Mouse (Mus musculus): ENCODE results near the gene Cmas. TPM values are rescaled to one million over a fixed set of nuclear protein-coding genes. Genes with fewer than 3 reads are reported as not detected.
A peak's percentile ranks its signal among the peaks of the same experiment; 100 is the strongest.

Cmas gene
- total RNA-seq, 2 experiments from 2014 or later = 98.0 to 106 TPM

DNA sequence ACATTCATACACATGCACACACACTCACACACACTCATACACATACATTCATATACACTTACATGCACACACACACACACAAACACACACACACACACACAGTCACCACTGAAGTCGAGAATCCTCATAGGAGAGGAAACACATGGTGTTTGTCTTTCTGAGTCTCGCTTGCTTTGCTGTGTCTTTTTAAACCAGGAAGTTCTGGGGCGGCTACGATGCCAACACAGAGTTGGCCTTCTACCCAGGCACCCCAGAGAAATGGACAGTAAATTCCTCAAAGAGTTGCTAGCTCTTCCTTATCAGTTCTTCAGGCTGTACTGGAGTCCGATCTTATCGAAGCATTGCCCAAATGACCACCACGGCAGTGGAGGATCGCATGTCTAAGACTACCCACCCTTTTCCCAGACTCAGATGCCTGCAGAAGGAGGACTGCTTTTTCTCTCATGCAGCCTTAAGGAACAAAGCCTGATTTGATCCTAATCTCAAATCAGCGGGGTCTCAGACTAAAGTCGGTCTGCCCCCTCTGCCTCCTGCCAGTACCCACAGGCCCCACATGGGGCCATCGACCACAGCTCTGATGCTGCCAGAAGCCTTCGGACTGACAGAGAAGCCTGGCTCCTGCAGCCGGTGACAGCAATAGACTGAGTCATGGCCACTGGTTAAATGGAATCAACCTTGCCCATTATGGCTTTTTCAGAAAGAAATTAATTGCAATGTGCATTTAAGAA lies 35.9 kb downstream of the Cmas start:
- no peak for DNase-seq (ENCODE audit: low spot score in 2 of 2)

DNA sequence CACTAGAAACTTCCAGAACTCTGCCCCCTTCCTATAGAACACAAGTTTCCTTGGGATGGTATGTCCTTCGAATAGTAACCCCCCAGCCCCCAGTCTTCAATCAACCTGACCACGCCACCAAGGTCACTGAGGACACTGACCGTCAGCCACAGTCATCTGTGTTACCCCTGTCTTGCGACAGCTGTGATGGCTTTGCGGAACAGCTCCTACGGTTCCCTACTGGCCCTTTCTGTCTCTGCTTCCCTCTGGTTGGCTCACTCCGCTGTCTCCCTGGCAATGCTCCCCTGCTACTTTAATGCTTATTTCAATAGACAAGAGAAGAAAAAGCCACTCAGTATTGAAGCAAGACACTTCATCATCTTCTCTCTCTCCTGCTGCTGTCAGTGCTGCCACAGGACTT lies 37.0 kb downstream of the Cmas start:
- DNase-seq (ENCODE audit: low spot score in 2 of 2) = no peak

DNA sequence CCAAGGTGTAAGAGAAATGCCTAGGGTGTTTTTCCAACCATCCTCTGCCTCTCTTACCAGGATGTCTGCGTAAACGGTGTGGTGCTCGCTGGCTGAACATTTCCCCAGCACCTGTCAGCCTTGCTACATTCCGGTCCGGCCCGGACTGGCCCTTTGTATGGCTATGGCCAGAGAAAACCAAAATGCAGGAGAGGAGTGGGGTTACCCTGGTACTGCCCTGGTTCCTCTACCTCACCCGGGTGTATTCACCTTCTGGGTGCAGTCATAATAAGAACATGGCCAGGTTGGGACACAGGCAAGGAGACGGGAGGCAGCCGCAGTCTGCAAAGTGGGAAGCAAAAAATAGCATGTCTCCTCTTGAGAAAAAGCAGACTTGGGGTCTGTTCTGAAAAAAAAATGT lies 38.6 kb downstream of the Cmas start:
- DNase-seq (ENCODE audit: low spot score in 2 of 2) = no peak

DNA sequence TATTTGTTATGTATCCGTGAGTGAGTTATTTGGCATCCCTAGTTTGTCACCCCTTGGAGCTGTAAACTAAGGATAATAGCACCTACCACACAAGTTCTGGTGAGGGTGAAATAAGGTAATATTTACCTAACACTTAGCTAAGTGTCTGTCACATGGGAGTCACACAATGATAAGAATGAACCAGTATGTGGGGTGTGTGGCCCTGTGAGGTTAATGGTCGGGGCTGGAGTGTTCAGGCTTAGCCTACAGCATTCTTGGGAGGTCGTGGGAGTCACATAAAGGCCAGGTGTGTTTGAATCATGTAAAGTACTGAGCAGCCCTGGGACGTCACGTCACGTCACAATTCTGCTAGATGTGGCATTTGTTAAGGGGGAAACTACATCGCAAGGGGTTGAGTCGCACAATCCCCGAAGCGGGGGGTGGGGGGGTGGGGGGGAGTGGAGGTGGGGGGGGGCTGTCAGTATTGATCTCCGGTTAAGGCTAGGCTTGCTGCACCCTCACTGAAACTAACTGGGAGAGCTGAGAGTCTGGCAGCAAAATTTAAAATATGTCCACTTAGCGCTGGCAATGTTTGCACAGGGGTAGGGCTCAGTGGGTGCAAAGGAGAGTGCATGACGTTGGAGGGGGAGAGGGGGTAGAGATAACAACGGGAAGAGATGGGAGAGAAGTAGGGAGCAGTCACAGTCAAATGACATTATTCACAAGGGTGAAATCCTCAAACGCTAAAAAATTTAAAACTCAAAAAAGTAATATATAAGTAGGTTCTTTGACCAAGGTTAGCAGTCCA lies 39.4 kb downstream of the Cmas start:
- no peak for DNase-seq (ENCODE audit: low spot score in 2 of 2)

DNA sequence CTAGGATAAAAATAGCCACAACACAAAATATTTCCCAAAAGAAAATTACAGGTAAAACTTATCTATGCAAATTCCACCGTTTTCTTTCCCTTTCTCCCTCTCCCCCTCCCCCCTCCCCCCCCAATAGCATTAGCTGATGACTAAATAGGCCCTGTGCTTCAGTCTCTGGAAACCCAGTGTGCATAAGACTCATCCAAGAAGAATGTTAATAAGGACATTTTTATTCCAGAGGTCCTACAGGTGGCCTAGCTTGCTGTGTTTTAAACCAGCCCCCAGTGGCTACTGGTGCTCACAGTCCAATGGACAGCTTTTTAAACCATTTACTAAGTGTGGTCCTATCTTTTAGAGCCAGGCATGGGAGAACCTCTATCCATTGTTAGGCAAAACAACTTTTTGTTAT lies 41.5 kb downstream of the Cmas start:
- no peak for DNase-seq (ENCODE audit: low spot score in 2 of 2)

DNA sequence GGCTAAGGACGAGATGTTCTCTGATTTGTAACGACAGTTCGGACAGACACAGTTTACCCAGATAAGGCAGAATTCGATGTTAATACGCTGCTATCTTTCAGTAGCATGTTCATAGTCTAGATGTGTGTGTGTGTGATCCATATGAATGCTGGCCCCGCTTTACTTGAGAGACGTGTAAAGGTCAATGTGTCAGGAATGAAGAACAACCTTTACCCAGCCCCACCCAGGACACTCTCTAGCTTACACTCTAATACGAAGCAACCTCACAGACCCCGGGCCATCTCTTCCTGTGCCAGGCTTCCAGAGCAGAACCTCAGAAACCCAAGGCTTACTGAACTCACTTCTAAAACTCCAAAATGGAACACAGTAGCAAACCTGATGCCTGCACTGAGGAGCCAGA lies 42.4 kb downstream of the Cmas start:
- DNase-seq (ENCODE audit: low spot score in 2 of 2) = no peak

DNA sequence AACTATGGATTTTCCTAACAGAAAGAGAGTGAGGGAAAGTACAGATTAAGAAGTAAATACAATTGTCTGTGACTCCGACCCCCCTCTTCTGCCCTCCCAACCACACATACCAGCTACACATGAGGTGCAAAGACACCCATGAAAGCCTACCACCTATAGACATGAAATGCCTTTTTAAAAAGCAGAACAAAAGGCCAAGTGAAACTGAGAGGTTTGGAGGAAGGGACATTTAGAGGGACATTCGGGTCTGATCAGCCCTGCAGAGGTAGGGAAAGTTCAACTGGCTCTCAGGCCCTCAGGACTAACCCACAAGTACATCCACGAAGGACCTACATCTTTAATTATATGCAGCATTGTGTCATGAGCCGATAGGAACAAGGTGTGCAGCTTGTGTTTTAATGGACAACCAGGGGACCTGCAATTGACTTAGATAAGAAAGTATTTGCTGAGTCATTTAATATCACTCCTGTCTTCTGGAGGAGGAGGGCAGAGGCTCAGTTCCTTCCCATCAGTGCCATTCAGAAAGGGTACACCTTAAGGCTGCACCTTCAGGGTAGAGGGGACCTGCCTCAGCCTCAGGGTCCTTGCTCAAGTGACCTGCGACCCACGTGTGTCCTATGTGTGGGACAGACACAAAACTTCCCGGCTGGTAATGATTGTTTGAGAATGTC lies 43.4 kb downstream of the Cmas start:
- no peak for DNase-seq (ENCODE audit: low spot score in 2 of 2)

DNA sequence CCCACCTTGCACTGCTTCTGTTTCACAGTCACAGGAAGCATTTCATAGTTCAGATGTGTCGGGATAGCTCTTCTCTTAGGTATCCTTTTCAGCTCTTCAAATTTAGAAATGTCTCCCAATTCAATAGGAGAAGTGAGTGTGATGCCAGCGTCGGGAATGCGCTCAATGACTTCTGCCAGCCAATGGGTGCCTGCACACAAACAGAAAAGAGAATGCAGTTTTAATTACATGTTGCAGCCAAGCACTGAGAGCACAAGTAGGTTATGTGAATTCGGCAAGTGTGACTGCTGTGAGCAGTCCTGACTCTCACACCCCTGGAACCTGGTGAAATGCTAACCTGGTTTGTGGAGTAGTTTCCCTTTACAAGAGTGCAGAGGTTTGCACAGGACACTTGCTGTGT lies 45.2 kb downstream of the Cmas start:
- no peak for DNase-seq (ENCODE audit: low spot score in 2 of 2)

DNA sequence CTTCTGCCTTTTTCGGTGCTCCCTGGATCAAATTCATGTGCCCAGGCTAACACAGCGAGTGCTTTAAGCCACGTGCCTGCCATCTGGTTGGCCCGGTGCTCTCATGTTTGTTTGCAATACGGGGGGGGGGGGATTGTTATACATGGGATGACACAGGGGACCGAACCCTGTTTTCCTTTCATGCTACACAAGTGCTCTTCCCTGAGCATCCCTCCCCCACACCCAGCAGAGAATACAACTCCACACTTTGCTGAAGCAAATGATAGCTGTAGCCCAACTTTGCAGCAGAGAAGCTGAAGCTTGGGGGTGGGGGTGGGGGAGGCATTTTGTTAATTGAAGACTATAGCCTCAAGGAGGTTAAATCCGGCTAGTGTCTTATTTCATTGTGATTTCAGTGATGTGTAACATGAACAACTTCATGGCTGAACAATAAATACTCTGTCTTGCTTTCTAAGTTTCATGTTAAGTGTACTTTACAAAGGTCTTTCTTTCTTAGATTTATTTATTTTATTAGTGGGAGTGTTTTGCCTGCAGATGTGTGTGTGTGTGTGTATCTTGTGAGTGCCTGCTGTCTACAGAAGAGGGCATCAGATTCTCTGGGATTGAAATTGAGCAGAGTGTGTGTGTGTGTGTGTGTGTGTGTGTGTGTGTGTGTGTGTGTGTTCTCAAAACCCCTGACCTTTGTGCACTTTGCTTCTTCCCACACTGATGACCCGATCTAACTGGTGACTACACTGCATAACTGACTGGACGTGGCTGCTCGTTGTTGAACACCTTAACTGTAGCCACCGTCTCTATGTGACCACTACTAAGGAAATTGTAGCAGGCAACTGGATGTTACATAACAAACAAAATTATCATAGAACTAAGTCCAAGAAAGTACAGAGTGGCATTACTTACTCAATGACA lies 46.4 kb downstream of the Cmas start:
- DNase-seq (ENCODE audit: low spot score in 2 of 2) = no peak

DNA sequence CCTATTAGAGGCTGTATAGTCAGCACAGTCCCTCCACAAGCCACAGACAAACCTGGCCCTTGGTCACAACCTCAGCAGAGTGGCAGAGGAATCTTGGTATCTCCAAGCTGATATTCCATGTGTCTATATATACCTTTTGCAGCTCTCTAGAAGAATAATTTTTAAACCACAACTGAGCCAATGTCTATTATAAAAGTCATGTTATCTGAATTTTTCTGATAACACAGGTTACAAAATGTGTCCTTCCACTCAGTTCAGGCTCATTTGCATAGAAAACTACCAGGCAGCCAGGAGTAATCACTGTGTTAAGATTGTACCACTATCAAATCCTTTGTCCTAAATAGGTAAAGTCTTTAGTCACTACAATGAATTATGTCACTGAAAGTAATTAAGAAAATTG lies 47.9 kb downstream of the Cmas start, which contains the start of gene Sult6b2:
Gene Sult6b2, minus strand, starts transcription at position 101 of the 400 bp plus-strand sequence.
- no peak for DNase-seq (ENCODE audit: low spot score in 2 of 2)

DNA sequence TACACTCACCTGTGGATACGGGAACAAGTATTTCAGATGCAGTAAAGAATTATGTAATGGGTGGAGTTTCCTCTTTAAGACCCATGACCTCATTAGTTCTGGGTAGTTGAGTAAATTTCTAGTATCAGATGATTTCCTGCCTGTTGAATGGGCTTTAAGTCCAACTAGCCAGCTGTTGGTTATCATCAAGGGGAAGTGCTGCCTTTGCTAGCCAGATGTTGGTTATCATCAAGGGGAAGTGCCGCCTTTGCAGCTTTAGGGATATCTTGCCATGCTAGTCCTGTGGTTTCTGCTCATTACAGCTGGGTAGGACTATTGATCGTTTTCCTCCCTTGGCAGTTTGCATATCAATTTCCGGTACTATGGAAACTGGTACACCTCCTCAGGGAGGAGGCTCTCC lies 49.8 kb downstream of the Cmas start:
- DNase-seq (ENCODE audit: low spot score in 2 of 2) = no peak

DNA sequence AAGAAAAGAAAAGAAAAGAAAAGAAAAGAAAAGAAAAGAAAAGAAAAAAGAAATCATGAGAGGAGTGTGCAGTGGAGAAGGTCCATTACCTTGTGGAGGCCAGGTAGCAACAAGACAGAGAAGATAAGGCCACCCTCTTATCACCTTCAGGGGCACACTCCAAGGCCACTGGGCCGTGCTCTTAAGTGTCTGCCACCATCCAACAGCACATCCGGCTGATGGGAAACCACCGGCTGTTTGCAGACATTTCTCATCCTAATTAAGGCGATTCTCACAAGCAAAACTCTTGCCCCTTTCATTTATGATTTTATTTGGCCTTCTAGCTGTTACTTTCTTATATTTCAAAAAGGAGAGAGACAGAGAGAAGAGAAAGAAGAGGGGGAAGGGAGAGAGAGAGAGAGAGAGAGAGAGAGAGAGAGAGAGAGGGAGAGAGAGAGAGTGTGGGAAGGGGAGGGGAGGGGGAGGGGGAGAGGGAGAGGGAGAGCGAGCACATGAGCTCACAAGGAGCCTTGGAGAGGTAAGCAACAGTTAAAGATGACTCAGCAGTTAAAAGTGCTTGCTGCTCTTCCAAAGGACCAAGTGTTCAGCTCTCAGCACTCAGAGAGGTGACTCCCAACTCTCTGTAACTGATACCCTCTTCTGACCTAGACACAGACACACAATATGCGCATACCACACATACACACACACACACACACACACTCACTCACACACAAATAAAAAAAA lies 53.0 kb downstream of the Cmas start:
- DNase-seq (ENCODE audit: low spot score in 2 of 2) = no peak

DNA sequence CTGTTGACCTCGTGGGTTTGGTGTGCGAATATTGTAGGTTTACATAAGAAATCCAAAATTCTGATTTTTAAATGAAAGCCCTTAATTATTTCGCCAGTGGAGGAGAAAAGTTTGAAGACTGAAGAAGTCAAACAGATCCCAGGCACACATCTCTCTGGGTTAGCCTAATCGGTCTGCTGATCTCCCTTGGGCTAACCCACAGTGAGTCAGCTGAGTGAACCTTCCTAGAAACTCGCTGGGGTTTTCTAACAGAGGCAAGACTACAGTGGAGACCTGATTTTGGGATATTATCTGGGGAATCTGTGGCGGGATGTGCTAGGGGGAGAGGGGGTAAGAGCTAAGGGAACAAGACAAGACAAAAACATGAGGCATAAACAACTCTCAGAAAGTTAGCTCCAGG lies 53.8 kb downstream of the Cmas start:
- no peak for DNase-seq (ENCODE audit: low spot score in 2 of 2)

DNA sequence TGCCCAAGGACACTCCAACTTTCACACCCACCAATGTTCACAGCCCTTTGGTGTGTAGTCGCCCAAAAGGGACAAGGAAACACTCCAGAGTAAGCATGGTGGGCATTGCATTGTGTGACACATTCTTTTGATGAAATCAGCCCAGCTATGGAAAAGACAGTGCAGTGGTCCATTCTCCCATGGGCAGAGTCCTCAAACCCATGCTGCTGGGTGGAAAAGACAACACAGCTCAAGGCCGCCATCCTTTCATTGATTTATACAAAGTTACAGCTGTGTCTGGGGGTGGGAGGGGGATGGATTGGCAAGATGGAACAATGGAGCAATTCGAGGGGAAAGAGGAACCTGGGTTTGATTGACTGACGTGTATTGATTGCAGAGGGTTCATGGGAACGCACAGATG lies 56.5 kb downstream of the Cmas start:
- no peak for DNase-seq (ENCODE audit: low spot score in 2 of 2)

DNA sequence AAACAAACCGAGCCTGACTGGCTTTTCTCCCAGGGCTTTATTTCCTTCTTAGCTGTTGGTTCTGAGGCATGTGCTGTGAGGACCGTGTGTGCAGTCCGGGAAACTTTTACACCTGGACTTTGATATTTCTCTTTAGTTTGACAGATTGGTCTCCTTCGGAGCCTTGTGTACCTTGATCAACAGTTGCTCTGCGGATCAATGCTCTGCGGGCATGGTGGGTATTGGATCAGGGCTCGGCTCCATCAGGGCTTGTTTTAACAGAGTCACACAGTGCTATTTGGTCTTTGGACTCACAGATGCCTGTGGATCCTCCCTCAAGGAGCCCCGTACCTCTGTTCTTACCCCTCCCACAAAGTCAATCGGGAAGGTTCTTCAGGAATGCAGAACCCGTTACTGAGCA lies 57.5 kb downstream of the Cmas start:
- DNase-seq (ENCODE audit: low spot score in 2 of 2) = no peak

DNA sequence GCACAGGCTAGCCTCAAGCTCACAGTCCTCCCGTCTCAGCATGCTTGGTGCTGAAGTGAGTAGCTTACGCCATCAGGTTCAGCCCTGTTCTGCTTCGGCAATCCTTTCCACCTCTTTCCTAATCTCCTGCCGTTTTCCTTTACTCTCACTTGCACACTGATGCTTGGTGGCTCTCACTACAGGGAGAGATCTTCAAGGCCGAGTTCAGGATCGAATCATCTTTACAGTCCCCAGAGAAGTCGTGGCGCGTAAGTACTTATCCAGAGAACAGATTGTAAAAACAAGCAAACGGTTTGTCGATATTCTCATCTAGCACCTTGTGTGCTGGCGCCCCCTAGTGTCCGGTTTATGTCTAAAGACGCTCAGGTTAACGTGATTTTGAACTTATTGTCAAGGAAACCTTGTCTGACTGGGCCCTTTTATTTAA lies 58.0 kb downstream of the Cmas start:
- DNase-seq (ENCODE audit: low spot score in 2 of 2) = peak; percentile 81 to 93

DNA sequence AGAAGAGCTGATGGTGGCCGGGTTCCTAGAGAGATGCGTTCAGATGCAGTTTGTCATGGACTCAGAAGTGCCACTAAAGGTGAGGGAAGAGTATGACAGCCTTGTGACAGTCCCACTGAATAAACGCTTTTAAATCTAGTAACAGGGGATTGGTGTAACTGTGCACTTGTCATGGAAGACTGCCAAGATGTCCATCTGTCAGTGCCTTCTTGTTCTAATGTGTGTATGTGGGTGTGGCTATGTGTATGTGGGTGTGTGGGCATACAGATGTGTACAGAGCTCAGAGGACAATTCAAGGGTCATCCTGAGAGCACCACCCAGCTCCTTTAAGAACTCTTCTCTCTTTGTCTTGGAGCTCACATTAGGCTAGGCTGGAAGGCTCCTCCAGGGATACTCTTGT lies 59.0 kb downstream of the Cmas start:
- peak in 1 of 2 experiments; percentile 51 for DNase-seq (ENCODE audit: low spot score in 2 of 2)

DNA sequence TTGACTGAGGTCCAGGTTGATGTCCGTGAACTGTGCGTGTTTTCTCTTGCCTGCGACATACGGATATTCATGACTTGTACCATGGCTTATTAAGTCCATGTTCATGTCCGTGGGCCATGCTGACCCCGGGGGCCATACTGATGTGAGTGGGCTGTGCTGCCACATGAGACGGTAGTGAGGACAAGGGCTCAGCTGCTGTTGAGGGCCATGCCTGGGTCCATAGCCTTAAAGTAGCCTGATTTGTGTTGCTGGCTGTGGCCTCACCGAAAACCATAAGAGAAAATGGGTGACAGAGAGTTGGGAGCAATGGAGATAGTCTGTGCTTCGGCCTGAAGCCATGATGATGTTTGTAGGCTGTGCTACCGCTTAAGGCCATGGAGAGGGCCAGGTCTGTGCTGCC lies 61.8 kb downstream of the Cmas start:
- DNase-seq (ENCODE audit: low spot score in 2 of 2) = no peak

DNA sequence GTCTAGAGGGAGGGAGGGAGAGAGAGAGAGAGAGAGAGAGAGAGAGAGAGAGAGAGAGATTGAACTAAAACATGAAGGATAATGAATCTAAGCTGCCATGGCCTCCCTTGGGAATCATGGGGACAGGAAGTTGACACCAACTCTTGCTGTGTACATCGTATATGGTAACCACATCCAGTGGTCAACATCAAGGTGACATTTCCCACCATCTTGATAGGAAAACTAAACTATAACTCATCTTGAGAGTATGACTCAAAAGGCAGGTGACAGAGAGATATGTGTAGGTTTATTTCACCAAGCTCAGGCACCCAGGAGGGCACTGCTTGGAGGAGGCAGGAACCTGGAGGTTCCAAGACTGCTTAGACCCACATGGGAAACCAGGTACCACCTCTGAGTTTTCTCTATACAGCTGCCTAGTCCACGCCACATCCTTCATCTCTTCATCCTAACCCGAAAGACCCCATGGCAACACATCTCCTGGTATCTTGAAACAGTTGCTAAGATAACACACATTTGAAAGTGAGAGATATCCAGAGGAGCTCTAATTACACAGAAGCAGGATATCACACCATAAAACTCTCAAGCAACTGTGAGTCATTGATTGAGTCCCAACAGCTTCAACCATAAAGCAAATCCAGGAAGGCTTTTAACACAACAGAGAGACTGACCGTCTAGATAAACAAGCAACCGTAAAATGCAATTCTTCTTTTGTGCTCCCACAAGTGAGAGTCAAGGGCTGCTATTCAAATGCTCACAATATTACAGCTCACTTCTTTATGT lies 66.7 kb downstream of the Cmas start:
- no peak for DNase-seq (ENCODE audit: low spot score in 2 of 2)
